Mouse (Mus musculus): Measurements from ENCODE around the gene Prox2. TPM values are rescaled to one million over a fixed set of nuclear protein-coding genes. Genes with fewer than 3 reads are reported as not detected.
"Not testable (repeated sequence)": the region's sequence is repeated elsewhere in the genome, so short reads cannot be mapped to it uniquely, and the experiment has no call there.

Prox2 gene
- polyA plus RNA-seq, 1 experiment = 2.6 TPM

- DNase-seq = no peak
- 83% methylated on average over 9 of the region's 9 CpGs for WGBS
- no peak overlapping the region for H3K4me3 ChIP-seq (replicated peaks; ENCODE audit: extremely low read depth, low read depth, low read length)
- no peak for TF ChIP-seq POLR2A (IDR thresholded peaks at IDR 0.05; ENCODE audit: borderline replicate concordance, extremely low read depth, low read depth, low read length)
- no peak for TF ChIP-seq CTCF (IDR thresholded peaks at IDR 0.05; ENCODE audit: insufficient read depth, low read length)
- H3K4me1 ChIP-seq (ENCODE audit: control insufficient read depth, insufficient read depth, low read length) = peaks cover 4% of the 10 kb centered on the region; the same call in 1 of the 2 replicates
Observed at GRCm38 (mm10) chr12:85146881-85147280, 36.3 kb upstream of the Prox2 start.

- H3K4me1 ChIP-seq (ENCODE audit: control insufficient read depth, insufficient read depth, low read length) = peaks cover 4% of the 10 kb centered on the region; the same call in 1 of the 2 replicates
- no peak overlapping the region for H3K4me3 ChIP-seq (replicated peaks; ENCODE audit: extremely low read depth, low read depth, low read length)
- DNase-seq = no peak
- TF ChIP-seq POLR2A (IDR thresholded peaks at IDR 0.05; ENCODE audit: borderline replicate concordance, extremely low read depth, low read depth, low read length) (no peak), CTCF (IDR thresholded peaks at IDR 0.05; ENCODE audit: insufficient read depth, low read length) (no peak)
- WGBS = 26% methylated on average over 9 of the region's 11 CpGs
Observed at GRCm38 (mm10) chr12:85146355-85146754, 35.8 kb upstream of the Prox2 start.

- H3K4me3 ChIP-seq (replicated peaks; ENCODE audit: extremely low read depth, low read depth, low read length) = no peak overlapping the region
- no peak for DNase-seq
- H3K4me1 ChIP-seq (ENCODE audit: control insufficient read depth, insufficient read depth, low read length) = no peaks in the 10 kb centered on the region; the same call in 1 of the 2 replicates
- 68% methylated on average over 9 of the region's 9 CpGs for WGBS
- TF ChIP-seq CTCF (IDR thresholded peaks at IDR 0.05; ENCODE audit: insufficient read depth, low read length) = no peak
- no peak for TF ChIP-seq POLR2A (IDR thresholded peaks at IDR 0.05; ENCODE audit: borderline replicate concordance, extremely low read depth, low read depth, low read length)
Observed at GRCm38 (mm10) chr12:85145630-85146029, 35.1 kb upstream of the Prox2 start.

GRCm38 (mm10) chr12:85144821-85145220 lies 34.3 kb upstream of the Prox2 start:
- TF ChIP-seq CTCF (IDR thresholded peaks at IDR 0.05; ENCODE audit: insufficient read depth, low read length) (no peak), POLR2A (IDR thresholded peaks at IDR 0.05; ENCODE audit: borderline replicate concordance, extremely low read depth, low read depth, low read length) (no peak)
- DNase-seq = no peak
- Histone ChIP-seq H3K4me1 (ENCODE audit: control insufficient read depth, insufficient read depth, low read length) (no peaks in the 10 kb centered on the region), H3K4me3 (replicated peaks; ENCODE audit: extremely low read depth, low read depth, low read length) (no peak overlapping the region)
- WGBS = 95% methylated on average over 4 of the region's 4 CpGs

- H3K4me3 ChIP-seq (replicated peaks; ENCODE audit: extremely low read depth, low read depth, low read length); DNase-seq: not testable (repeated sequence)
Observed at GRCm38 (mm10) chr12:85144276-85144675, 33.7 kb upstream of the Prox2 start.

GRCm38 (mm10) chr12:85142803-85143202 lies 32.2 kb upstream of the Prox2 start:
- DNase-seq = peak; percentile 77
- TF ChIP-seq CTCF (IDR thresholded peaks at IDR 0.05; ENCODE audit: insufficient read depth, low read length) (peak; percentile 90), POLR2A (IDR thresholded peaks at IDR 0.05; ENCODE audit: borderline replicate concordance, extremely low read depth, low read depth, low read length) (no peak)
- 19% methylated on average over 4 of the region's 4 CpGs for WGBS
- Histone ChIP-seq H3K4me3 (replicated peaks; ENCODE audit: extremely low read depth, low read depth, low read length) (no peak overlapping the region), H3K4me1 (ENCODE audit: control insufficient read depth, insufficient read depth, low read length) (no peaks in the 10 kb centered on the region)

More at GRCm38 (mm10) chr12:85144276-85144675, 33.7 kb upstream of the Prox2 start:
- H3K4me1 ChIP-seq (ENCODE audit: control insufficient read depth, insufficient read depth, low read length) = not testable (repeated sequence)
- WGBS = 60% methylated on average over 2 of the region's 2 CpGs

- Histone ChIP-seq H3K4me3 (replicated peaks; ENCODE audit: extremely low read depth, low read depth, low read length) (no peak overlapping the region), H3K4me1 (ENCODE audit: control insufficient read depth, insufficient read depth, low read length) (no peaks in the 10 kb centered on the region)
- WGBS = 75% methylated on average over 6 of the region's 6 CpGs
- TF ChIP-seq CTCF (IDR thresholded peaks at IDR 0.05; ENCODE audit: insufficient read depth, low read length) (no peak), POLR2A (IDR thresholded peaks at IDR 0.05; ENCODE audit: borderline replicate concordance, extremely low read depth, low read depth, low read length) (no peak)
- no peak for DNase-seq
Observed at GRCm38 (mm10) chr12:85141096-85141495, 30.5 kb upstream of the Prox2 start.

- 41% methylated on average over 18 of the region's 18 CpGs for WGBS
- Histone ChIP-seq H3K4me3 (replicated peaks; ENCODE audit: extremely low read depth, low read depth, low read length) (no peak overlapping the region), H3K4me1 (ENCODE audit: control insufficient read depth, insufficient read depth, low read length) (no peaks in the 10 kb centered on the region)
- no peak for TF ChIP-seq POLR2A (IDR thresholded peaks at IDR 0.05; ENCODE audit: borderline replicate concordance, extremely low read depth, low read depth, low read length)
- no peak for TF ChIP-seq CTCF (IDR thresholded peaks at IDR 0.05; ENCODE audit: insufficient read depth, low read length)
- no peak for DNase-seq
Observed at GRCm38 (mm10) chr12:85140036-85140701, 29.6 kb upstream of the Prox2 start.

GRCm38 (mm10) chr12:85136627-85137026 lies 26.1 kb upstream of the Prox2 start:
- Histone ChIP-seq H3K4me3 (replicated peaks; ENCODE audit: extremely low read depth, low read depth, low read length) (no peak overlapping the region), H3K4me1 (ENCODE audit: control insufficient read depth, insufficient read depth, low read length) (no peaks in the 10 kb centered on the region)
- no peak for TF ChIP-seq POLR2A (IDR thresholded peaks at IDR 0.05; ENCODE audit: borderline replicate concordance, extremely low read depth, low read depth, low read length)
- no peak for TF ChIP-seq CTCF (IDR thresholded peaks at IDR 0.05; ENCODE audit: insufficient read depth, low read length)
- DNase-seq = no peak
- WGBS = 63% methylated on average over 4 of the region's 4 CpGs

Data from lung, adult 2 months (tissue).